ENCODE assay signal across 18 mouse cellular contexts in the genomic region with DNA sequence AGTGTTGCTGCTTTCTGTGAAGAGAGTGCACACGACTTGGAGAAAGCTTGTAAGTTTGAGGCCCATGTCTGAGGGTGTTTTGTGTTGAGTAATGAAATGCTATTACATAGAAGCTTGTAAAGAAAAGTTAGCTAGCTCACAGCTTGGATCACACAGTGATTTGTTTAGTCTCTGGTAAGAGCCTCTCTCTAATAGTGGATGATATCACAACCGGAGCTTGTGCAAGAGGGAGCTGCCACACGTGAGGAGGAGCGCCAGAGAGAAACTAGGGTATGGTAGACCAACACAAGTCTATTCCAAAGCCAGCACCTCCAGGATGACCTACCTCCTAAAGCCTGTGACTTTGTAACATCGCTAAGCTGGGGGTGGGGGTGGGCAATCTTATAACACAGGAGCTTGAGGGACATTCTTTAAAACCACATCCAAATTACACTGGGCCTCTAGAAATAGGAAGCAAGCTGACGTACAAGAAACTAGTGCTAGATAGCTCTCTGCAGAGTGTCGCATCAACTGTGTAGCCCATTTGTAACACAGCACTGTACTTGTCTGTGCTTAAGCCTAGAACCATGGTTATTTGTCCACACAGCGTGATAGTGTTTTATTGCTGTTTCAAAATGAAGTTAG.
DNase-seq lines count a peak whose midpoint lies in the region; ATAC-seq and TF ChIP-seq lines count a peak whose summit lies in the region.
"Had no signal": no experiment of that assay in that cellular context is flagged by ENCODE, and none has a peak within 500 bp of the region (broad histone marks: within the 10 kb centered on the region; RNA-seq: fewer than 3 reads in every experiment).

No protein-coding gene starts in this region.

- H3K9ac ChIP-seq in lung, postnatal 0 days (replicated peaks; ENCODE audit: low read depth) = no peak overlapping the region
- H3K9ac ChIP-seq in CH12.LX (ENCODE audit: insufficient read depth, low read depth) = no peak overlapping the region
- H3K9ac ChIP-seq in forebrain, embryonic 16.5 days (replicated peaks; ENCODE audit: low read depth, low read length) = no peak overlapping the region
- H3K9ac ChIP-seq in kidney, embryonic 15.5 days = no peak overlapping the region
- H3K9ac ChIP-seq: embryonic facial prominence, embryonic 13.5 days; forebrain, embryonic 12.5 days; forebrain, postnatal 0 days; heart, embryonic 15.5 days; hindbrain, embryonic 13.5 days had no signal

- no peak overlapping the region for H3K4me2 ChIP-seq in lung, postnatal 0 days (replicated peaks; ENCODE audit: low read depth, low read length)
- peak overlapping the region; percentile 50; the same call in 1 of the 2 replicates for H3K4me2 ChIP-seq in CH12.LX (ENCODE audit: insufficient read depth, low read depth, poor library complexity, severe bottlenecking)
- no peak overlapping the region for H3K4me2 ChIP-seq in forebrain, embryonic 16.5 days (ENCODE audit: low read length)
- no peak overlapping the region for H3K4me2 ChIP-seq in kidney, embryonic 15.5 days
- H3K4me2 ChIP-seq: embryonic facial prominence, embryonic 13.5 days; forebrain, embryonic 12.5 days; heart, embryonic 11.5 days; heart, embryonic 15.5 days; hindbrain, embryonic 13.5 days had no signal

- no peaks in the 10 kb centered on the region for H3K27me3 ChIP-seq in lung, postnatal 0 days (replicated peaks; ENCODE audit: insufficient read depth, low read length)
- H3K27me3 ChIP-seq in CH12.LX (replicated peaks) = no peaks in the 10 kb centered on the region
- H3K27me3 ChIP-seq in forebrain, embryonic 16.5 days (replicated peaks; ENCODE audit: control insufficient read depth, insufficient read depth, low read length) = no peaks in the 10 kb centered on the region
- H3K27me3 ChIP-seq in kidney, embryonic 15.5 days = no peaks in the 10 kb centered on the region
- H3K27me3 ChIP-seq: embryonic facial prominence, embryonic 13.5 days; forebrain, embryonic 12.5 days; heart, embryonic 15.5 days; hindbrain, embryonic 13.5 days had no signal

- peak; percentile 64 for ATAC-seq in lung, postnatal 0 days
- ATAC-seq in hematopoietic stem cell, adult 5-6 weeks (replicated peaks in 1 of 2; ENCODE audit: insufficient read depth in 1 of 2, low FRiP score in 2 of 2, low TSS enrichment in 1 of 2, low read depth in 1 of 2, poor library complexity in 2 of 2, severe bottlenecking in 2 of 2) = peak; percentile 49 to 56
- ATAC-seq in forebrain, embryonic 16.5 days = no peak
- no peak for ATAC-seq in kidney, embryonic 15.5 days (replicated peaks; ENCODE audit: low FRiP score)
- ATAC-seq: forebrain, postnatal 0 days; hindbrain, postnatal 0 days had no signal

- in situ Hi-C loops in CH12.LX (cut with MboI; ENCODE audit: low pct_ligation_motif_present, low pct_unique_long_range_greater_than_20kb, low sequenced_read_pairs) = no loop called here

- peaks cover 2% of the 10 kb centered on the region; the same call in 1 of the 2 replicates for H3K79me2 ChIP-seq in CH12.LX (replicated peaks; ENCODE audit: control insufficient read depth, extremely low read depth, insufficient read depth, poor library complexity, severe bottlenecking)

- dilution Hi-C loops in CH12.LX (cut with MboI; ENCODE audit: extremely low pct_ligation_motif_present, extremely low pct_unique_long_range_greater_than_20kb, low sequenced_read_pairs) = no loop called here

- DNase-seq in lung, postnatal 0 days (ENCODE audit: low spot score) = peak; percentile 68
- no peak for DNase-seq in lung, postnatal 25 days (ENCODE audit: low spot score)
- DNase-seq in CH12.LX (ENCODE audit: extremely low read depth) = peak; percentile 52
- DNase-seq: adrenal gland, adult 8-10 months; cerebellum, postnatal 10 days; forebrain, postnatal 0 days; heart, adult 2 months; heart, postnatal 4 days had no signal

- H3K4me3 ChIP-seq in lung, postnatal 0 days (ENCODE audit: low read depth, low read length) = no peak overlapping the region
- H3K4me3 ChIP-seq in CH12.LX (replicated peaks in 1 of 3; ENCODE audit: low read depth in 2 of 3, low read length in 2 of 3, poor library complexity in 1 of 3) = no peak overlapping the region
- no peak overlapping the region for H3K4me3 ChIP-seq in forebrain, embryonic 16.5 days (replicated peaks; ENCODE audit: low read length)
- H3K4me3 ChIP-seq in kidney, embryonic 15.5 days (replicated peaks) = no peak overlapping the region
- H3K4me3 ChIP-seq: embryonic facial prominence, embryonic 13.5 days; forebrain, embryonic 12.5 days; heart, adult 2 months; heart, embryonic 15.5 days; hindbrain, embryonic 13.5 days had no signal

- TF ChIP-seq EP300 in lung, postnatal 0 days (IDR thresholded peaks at IDR 0.05) = no peak
- TF ChIP-seq EP300 in CH12.LX (IDR thresholded peaks at IDR 0.05; ENCODE audit: low read length) = no peak

- TF ChIP-seq POLR2A in CH12.LX (IDR thresholded peaks at IDR 0.05; ENCODE audit: low read depth, low read length) = no peak

- H3K27ac ChIP-seq in lung, postnatal 0 days (ENCODE audit: low read length) = no peak overlapping the region
- no peak overlapping the region for H3K27ac ChIP-seq in CH12.LX (ENCODE audit: insufficient read depth, low read depth)
- no peak overlapping the region for H3K27ac ChIP-seq in forebrain, embryonic 16.5 days (ENCODE audit: low read length)
- no peak overlapping the region for H3K27ac ChIP-seq in kidney, embryonic 15.5 days
- H3K27ac ChIP-seq: embryonic facial prominence, embryonic 13.5 days; forebrain, embryonic 12.5 days; heart, adult 2 months; heart, embryonic 15.5 days; hindbrain, embryonic 13.5 days; hindbrain, postnatal 0 days had no signal

- WGBS in lung, postnatal 0 days = 56% methylated on average over 8 of the region's 8 CpGs
- WGBS in forebrain, embryonic 16.5 days = 81% methylated on average over 8 of the region's 8 CpGs
- 85% methylated on average over 8 of the region's 8 CpGs for WGBS in kidney, embryonic 15.5 days

- no peak for TF ChIP-seq RAD21 in CH12.LX (IDR thresholded peaks at IDR 0.05; ENCODE audit: low read depth, low read length)

- no peak for TF ChIP-seq CTCF in lung, postnatal 0 days (IDR thresholded peaks at IDR 0.05)
- TF ChIP-seq CTCF in CH12.LX (conservative IDR thresholded peaks at IDR 0.05 in 1 of 2, IDR thresholded peaks at IDR 0.05 in 1 of 2; ENCODE audit: low read depth in 2 of 2, low read length in 2 of 2) = no peak

- no peaks in the 10 kb centered on the region for H3K4me1 ChIP-seq in lung, postnatal 0 days (ENCODE audit: insufficient read depth, low read depth, low read length)
- peaks cover 7 to 20% of the 10 kb centered on the region in 2 experiments; a peak in 2 of 4 replicates for H3K4me1 ChIP-seq in CH12.LX (ENCODE audit: control insufficient read depth in 1 of 2, insufficient read depth in 2 of 2)
- peaks cover 6% of the 10 kb centered on the region; the same call in 1 of the 2 replicates for H3K4me1 ChIP-seq in forebrain, embryonic 16.5 days (replicated peaks; ENCODE audit: control insufficient read depth, insufficient read depth, low read length)
- no peaks in the 10 kb centered on the region for H3K4me1 ChIP-seq in kidney, embryonic 15.5 days
- H3K4me1 ChIP-seq: hindbrain, embryonic 13.5 days had no signal

- H3K36me3 ChIP-seq in lung, postnatal 0 days (ENCODE audit: insufficient read depth, low read length) = no peaks in the 10 kb centered on the region
- peaks cover 2 to 4% of the 10 kb centered on the region in 2 experiments for H3K36me3 ChIP-seq in CH12.LX (replicated peaks in 1 of 2; ENCODE audit: control insufficient read depth in 1 of 2, insufficient read depth in 1 of 2, low read length in 1 of 2)
- no peaks in the 10 kb centered on the region for H3K36me3 ChIP-seq in forebrain, embryonic 16.5 days (ENCODE audit: control insufficient read depth, insufficient read depth)
- no peaks in the 10 kb centered on the region for H3K36me3 ChIP-seq in kidney, embryonic 15.5 days
- H3K36me3 ChIP-seq: forebrain, embryonic 12.5 days; heart, embryonic 15.5 days; hindbrain, embryonic 13.5 days had no signal

- H3K9me3 ChIP-seq in lung, postnatal 0 days (ENCODE audit: low read length) = no peaks in the 10 kb centered on the region
- H3K9me3 ChIP-seq in CH12.LX (replicated peaks; ENCODE audit: low read length) = no peaks in the 10 kb centered on the region
- no peaks in the 10 kb centered on the region for H3K9me3 ChIP-seq in forebrain, embryonic 16.5 days (ENCODE audit: control insufficient read depth, low read length)
- no peaks in the 10 kb centered on the region for H3K9me3 ChIP-seq in kidney, embryonic 15.5 days (replicated peaks)
- H3K9me3 ChIP-seq: embryonic facial prominence, embryonic 13.5 days; forebrain, embryonic 12.5 days; G1E; heart, embryonic 15.5 days; hindbrain, embryonic 13.5 days had no signal

TF ChIP-seq in CH12.LX, 34 proteins besides CTCF, POLR2A, EP300 and RAD21:
- TF ChIP-seq ETS1 (conservative IDR thresholded peaks at IDR 0.05; ENCODE audit: low read depth, low read length) = no peak

Comparison
In these comparisons a context has a peak if more than half of its experiments do, and no peak if none do; other contexts are left out.
1. ATAC-seq: peak in lung, postnatal 0 days (single experiment) and hematopoietic stem cell, adult 5-6 weeks (2 of 2); none in forebrain, embryonic 16.5 days (single experiment) and kidney, embryonic 15.5 days (single experiment).